Mouse (Mus musculus): ENCODE results near the gene Mb21d2. TPM values are rescaled to one million over a fixed set of nuclear protein-coding genes. Genes with fewer than 3 reads are reported as not detected.

The Mb21d2 gene
- 0.32 TPM in 1 of 2 replicates, not detected in the other for polyA plus RNA-seq (2012)

DNA sequence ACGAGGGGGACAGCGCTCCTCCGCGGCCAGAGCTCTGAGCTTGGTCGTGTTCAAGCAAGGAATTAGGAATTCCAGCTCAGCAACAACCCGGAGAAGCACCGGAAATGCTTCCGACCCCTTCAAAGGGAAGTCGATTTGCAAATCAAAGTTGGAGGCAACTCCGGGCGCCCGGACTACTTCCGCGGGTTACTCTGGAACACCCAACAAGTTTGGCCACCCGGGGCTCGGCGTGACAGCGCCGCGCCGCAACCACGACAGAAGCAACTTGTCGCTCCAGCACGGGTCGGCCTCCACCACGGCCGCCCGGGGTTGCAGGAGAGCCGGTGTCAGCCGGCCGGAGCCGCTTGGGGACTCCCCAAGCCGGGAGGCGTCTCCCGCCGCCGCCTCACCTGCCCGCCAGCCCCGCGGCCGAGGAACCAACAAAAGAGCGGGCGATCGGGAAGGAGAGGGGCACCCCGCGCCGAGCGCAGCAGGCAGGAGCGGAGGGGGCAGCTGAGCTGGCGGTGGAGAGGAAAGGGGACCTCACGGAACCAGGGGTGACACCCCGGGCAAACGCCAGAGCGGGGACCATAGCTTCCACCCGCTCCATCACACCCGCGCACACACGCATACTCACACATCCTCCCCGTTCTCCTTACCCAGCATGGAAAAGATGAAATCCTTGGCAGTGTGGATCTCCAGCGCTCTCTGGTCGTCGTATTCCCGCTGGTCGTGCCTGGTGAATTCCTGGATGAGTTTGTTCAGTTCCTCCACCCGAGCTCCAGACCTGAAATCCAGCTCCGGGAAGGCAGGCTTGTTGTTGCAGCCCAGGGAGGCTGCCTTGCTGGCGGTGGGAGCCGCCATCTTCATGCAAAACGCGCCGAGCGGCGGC lies at the start of gene Mb21d2:
TSS of gene Mb21d2 (minus strand) at position 859 of the 871 bp plus-strand sequence.

Other genes with a start within 250 kb of the Mb21d2 start
- gene Fgf12, start 176.6 kb downstream of the Mb21d2 start, polyA plus RNA-seq (2012): 0.06 TPM in 1 of 2 replicates, not detected in the other